Mouse (Mus musculus): ENCODE measurements around the gene Drc7. TPM values are rescaled to one million over a fixed set of nuclear protein-coding genes. Genes with fewer than 3 reads are reported as not detected.

The Drc7 gene
- total and polyA plus RNA-seq, 2 experiments from 2014 or later: not detected

DNA sequence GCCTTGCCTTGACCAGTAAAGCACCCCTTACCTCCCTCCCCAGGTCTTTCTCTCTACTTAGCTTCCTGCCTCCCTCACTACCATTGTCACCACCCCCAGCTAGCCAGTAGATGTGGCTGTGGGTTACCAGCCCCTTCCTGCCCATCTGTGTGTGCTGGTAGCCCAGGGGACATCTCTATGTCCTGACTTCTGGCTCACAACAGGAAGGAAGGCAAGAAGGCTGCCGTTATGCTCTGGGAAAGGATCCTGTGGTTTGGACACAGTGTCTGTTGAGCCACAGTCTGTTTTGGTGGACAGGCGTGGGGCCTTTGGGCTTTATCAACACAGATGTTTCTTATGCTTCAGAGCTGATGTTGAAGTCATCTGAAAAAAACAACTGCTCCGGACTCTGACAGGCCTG lies 7.9 kb upstream of the Drc7 start:
- Histone ChIP-seq H3K9me3 (replicated peaks; ENCODE audit: control insufficient read depth, low read length) (no peaks in the 10 kb centered on the region), H3K4me3 (ENCODE audit: low read depth, low read length) (no peak overlapping the region), H3K4me1 (ENCODE audit: control insufficient read depth, insufficient read depth) (peaks cover 3% of the 10 kb centered on the region; the same call in 1 of the 2 replicates), H3K4me2 (ENCODE audit: low read depth, low read length) (no peak overlapping the region), H3K9ac (replicated peaks; ENCODE audit: low read depth, low read length) (no peak overlapping the region), H3K36me3 (replicated peaks; ENCODE audit: control insufficient read depth, insufficient read depth, low read length) (no peaks in the 10 kb centered on the region), H3K27ac (ENCODE audit: low read depth) (0 out of 2 replicates have a peak overlapping the region, but pooled peaks have one; percentile 15), H3K27me3 (ENCODE audit: control insufficient read depth, insufficient read depth, low read length) (no peaks in the 10 kb centered on the region)
- DNase-seq (ENCODE audit: low spot score) (no peak), ATAC-seq (ENCODE audit: insufficient read depth, low read depth) (no peak)
- 45% methylated on average over 3 of the region's 3 CpGs for WGBS
- TF ChIP-seq CTCF (IDR thresholded peaks at IDR 0.05; ENCODE audit: low read depth) (no peak), EP300 (IDR thresholded peaks at IDR 0.05; ENCODE audit: low read depth) (no peak)

DNA sequence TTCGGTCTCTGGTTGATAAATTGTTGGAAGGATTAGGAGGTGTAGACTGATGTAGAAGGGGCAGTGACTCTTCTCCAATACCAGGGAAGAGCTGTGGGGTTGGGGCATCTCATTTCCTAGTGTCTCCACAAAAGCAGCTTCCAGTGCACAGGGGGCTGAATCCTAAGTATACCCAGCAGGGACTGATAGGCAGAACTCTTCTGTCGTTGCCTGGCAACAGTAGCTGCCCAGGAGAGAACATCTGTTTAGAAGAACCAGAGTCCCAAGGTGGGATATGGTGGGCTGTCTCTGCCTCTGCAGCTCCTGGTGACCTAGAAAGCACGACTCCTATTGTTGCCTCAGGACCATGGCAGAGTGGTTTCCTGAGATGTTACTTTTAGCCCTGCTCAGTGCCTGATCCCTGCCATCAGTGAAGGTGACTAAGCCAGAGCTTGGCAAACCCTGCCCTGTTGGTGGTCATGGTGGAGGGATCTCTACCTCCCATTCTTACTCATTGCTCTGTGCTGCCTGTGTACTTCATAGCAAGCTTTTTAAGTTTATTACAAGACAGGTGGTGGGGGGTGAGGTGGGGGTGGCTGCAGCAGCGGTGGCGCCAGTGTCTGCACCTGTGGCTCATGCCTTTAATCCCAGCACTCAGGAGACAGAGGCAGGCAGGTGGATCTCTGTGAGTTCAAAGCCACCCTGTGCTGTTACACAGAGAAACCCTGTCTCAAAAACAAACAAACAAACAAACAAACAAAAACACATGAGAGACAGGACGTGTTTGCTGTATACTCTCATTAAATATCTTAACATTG lies 6.8 kb upstream of the Drc7 start:
- Histone ChIP-seq H3K9ac (replicated peaks; ENCODE audit: low read depth, low read length) (no peak overlapping the region), H3K27me3 (ENCODE audit: control insufficient read depth, insufficient read depth, low read length) (no peaks in the 10 kb centered on the region), H3K27ac (ENCODE audit: low read depth) (no peak overlapping the region), H3K9me3 (replicated peaks; ENCODE audit: control insufficient read depth, low read length) (no peaks in the 10 kb centered on the region), H3K4me1 (ENCODE audit: control insufficient read depth, insufficient read depth) (peaks cover 3% of the 10 kb centered on the region; the same call in 1 of the 2 replicates), H3K36me3 (replicated peaks; ENCODE audit: control insufficient read depth, insufficient read depth, low read length) (no peaks in the 10 kb centered on the region), H3K4me2 (ENCODE audit: low read depth, low read length) (no peak overlapping the region), H3K4me3 (ENCODE audit: low read depth, low read length) (no peak overlapping the region)
- ATAC-seq (ENCODE audit: insufficient read depth, low read depth): no peak
- DNase-seq (ENCODE audit: low spot score): no peak
- TF ChIP-seq EP300 (IDR thresholded peaks at IDR 0.05; ENCODE audit: low read depth): no peak
- no peak for TF ChIP-seq CTCF (IDR thresholded peaks at IDR 0.05; ENCODE audit: low read depth)
- 63% methylated on average over 6 of the region's 6 CpGs for WGBS

DNA sequence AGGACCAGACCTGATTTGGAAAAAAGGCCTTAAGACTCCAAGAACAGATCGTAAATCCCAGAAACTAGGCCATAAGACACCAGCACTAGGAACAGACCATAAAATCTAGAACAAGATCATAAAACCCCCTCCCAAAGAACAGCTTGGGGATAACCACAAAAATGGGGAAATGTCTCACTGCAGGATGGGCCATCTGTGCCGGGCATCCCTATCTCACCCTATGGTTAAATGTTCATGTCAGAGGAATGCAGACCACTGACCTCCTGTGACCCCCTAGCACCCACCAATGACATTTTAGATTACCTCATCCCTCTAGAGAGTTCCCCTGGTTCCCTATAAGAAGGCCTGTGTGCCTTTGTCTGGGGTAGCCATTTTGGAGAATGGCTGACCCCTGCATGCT lies 5.3 kb upstream of the Drc7 start:
- Histone ChIP-seq H3K27ac (ENCODE audit: low read depth) (no peak overlapping the region), H3K4me1 (ENCODE audit: control insufficient read depth, insufficient read depth) (peaks cover 3% of the 10 kb centered on the region; the same call in 1 of the 2 replicates), H3K27me3 (ENCODE audit: control insufficient read depth, insufficient read depth, low read length) (no peaks in the 10 kb centered on the region), H3K9ac (replicated peaks; ENCODE audit: low read depth, low read length) (no peak overlapping the region), H3K4me2 (ENCODE audit: low read depth, low read length) (no peak overlapping the region), H3K9me3 (replicated peaks; ENCODE audit: control insufficient read depth, low read length) (no peaks in the 10 kb centered on the region), H3K36me3 (replicated peaks; ENCODE audit: control insufficient read depth, insufficient read depth, low read length) (no peaks in the 10 kb centered on the region), H3K4me3 (ENCODE audit: low read depth, low read length) (no peak overlapping the region)
- 57% methylated on average over 2 of the region's 2 CpGs for WGBS
- DNase-seq (ENCODE audit: low spot score) (no peak), ATAC-seq (ENCODE audit: insufficient read depth, low read depth) (no peak)
- no peak for TF ChIP-seq EP300 (IDR thresholded peaks at IDR 0.05; ENCODE audit: low read depth)
- TF ChIP-seq CTCF (IDR thresholded peaks at IDR 0.05; ENCODE audit: low read depth): no peak

DNA sequence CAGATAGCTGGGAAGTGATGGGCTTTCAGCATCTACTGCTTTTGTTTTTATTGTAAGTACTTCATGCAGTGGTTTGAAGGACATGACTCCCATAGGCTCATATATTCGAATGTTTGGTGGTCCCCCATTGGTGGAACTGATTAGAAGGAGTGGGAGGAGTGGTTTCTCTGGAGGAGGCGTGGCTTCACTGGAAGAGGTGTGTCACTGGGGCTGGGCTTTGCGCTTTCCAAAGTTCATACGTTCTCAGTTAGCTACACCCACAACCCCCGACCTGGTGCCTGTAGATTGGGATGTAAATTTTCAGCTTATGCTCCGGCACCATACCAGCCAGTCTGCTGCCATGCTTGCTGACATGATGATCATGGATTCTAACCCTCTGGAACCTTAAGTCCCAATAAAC lies 465 bp upstream of the Drc7 start:
- Histone ChIP-seq H3K9me3 (replicated peaks; ENCODE audit: control insufficient read depth, low read length) (no peaks in the 10 kb centered on the region), H3K36me3 (replicated peaks; ENCODE audit: control insufficient read depth, insufficient read depth, low read length) (no peaks in the 10 kb centered on the region), H3K27ac (ENCODE audit: low read depth) (no peak overlapping the region), H3K4me1 (ENCODE audit: control insufficient read depth, insufficient read depth) (no peaks in the 10 kb centered on the region), H3K27me3 (ENCODE audit: control insufficient read depth, insufficient read depth, low read length) (no peaks in the 10 kb centered on the region), H3K4me2 (ENCODE audit: low read depth, low read length) (no peak overlapping the region), H3K9ac (replicated peaks; ENCODE audit: low read depth, low read length) (no peak overlapping the region), H3K4me3 (ENCODE audit: low read depth, low read length) (no peak overlapping the region)
- WGBS: 52% methylated on average over 6 of the region's 6 CpGs
- DNase-seq (ENCODE audit: low spot score) (no peak), ATAC-seq (ENCODE audit: insufficient read depth, low read depth) (no peak)
- TF ChIP-seq CTCF (IDR thresholded peaks at IDR 0.05; ENCODE audit: low read depth) (no peak), EP300 (IDR thresholded peaks at IDR 0.05; ENCODE audit: low read depth) (no peak)

DNA sequence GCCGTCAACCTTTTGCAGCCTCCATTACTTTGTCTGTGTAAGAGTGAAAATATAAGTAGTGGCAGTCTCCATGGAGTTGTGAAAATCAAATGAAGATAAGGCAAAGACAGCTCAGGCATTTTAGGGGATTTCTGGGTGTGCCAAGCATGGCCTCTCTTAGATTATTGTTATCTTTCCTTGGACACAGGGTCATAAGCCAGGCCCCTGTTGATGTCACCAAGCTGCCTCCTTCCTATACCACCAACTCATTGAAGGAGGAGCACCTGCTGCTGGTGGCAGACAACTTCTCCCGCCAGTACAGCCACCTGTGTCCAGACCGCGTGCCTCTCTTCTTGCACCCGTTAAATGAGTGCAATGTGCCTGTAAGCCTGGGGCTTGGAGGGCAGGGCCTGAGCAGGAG lies 1.5 kb downstream of the Drc7 start:
- Histone ChIP-seq H3K27ac (ENCODE audit: low read depth) (no peak overlapping the region), H3K36me3 (replicated peaks; ENCODE audit: control insufficient read depth, insufficient read depth, low read length) (no peaks in the 10 kb centered on the region), H3K9ac (replicated peaks; ENCODE audit: low read depth, low read length) (no peak overlapping the region), H3K4me1 (ENCODE audit: control insufficient read depth, insufficient read depth) (no peaks in the 10 kb centered on the region), H3K4me3 (ENCODE audit: low read depth, low read length) (no peak overlapping the region), H3K9me3 (replicated peaks; ENCODE audit: control insufficient read depth, low read length) (no peaks in the 10 kb centered on the region), H3K27me3 (ENCODE audit: control insufficient read depth, insufficient read depth, low read length) (no peaks in the 10 kb centered on the region), H3K4me2 (ENCODE audit: low read depth, low read length) (no peak overlapping the region)
- TF ChIP-seq CTCF (IDR thresholded peaks at IDR 0.05; ENCODE audit: low read depth) (no peak), EP300 (IDR thresholded peaks at IDR 0.05; ENCODE audit: low read depth) (no peak)
- WGBS: 75% methylated on average over 5 of the region's 5 CpGs
- ATAC-seq (ENCODE audit: insufficient read depth, low read depth) (no peak), DNase-seq (ENCODE audit: low spot score) (no peak)

DNA sequence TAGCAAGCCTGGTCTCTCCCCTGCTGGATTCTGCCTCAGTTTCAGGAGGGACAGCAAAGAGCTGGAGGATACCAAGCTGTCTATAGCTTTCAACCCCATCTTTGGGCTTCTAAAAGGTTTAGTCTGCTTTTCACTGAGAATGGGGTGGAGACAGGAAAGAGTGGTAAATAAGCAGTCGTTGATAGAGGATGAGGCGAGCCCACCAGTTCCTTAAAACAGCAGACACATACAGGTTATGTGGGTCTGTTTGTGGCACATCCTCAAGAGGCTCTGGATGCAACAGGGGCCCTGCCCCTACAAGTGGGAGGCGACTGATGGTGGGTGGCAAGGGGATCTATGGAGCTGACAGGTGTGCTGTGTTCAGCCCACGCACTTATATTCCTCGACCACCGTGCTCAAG lies 3.8 kb downstream of the Drc7 start:
- Histone ChIP-seq H3K4me2 (ENCODE audit: low read depth, low read length) (no peak overlapping the region), H3K9ac (replicated peaks; ENCODE audit: low read depth, low read length) (no peak overlapping the region), H3K4me1 (ENCODE audit: control insufficient read depth, insufficient read depth) (no peaks in the 10 kb centered on the region), H3K9me3 (replicated peaks; ENCODE audit: control insufficient read depth, low read length) (no peaks in the 10 kb centered on the region), H3K4me3 (ENCODE audit: low read depth, low read length) (no peak overlapping the region), H3K36me3 (replicated peaks; ENCODE audit: control insufficient read depth, insufficient read depth, low read length) (no peaks in the 10 kb centered on the region), H3K27ac (ENCODE audit: low read depth) (no peak overlapping the region), H3K27me3 (ENCODE audit: control insufficient read depth, insufficient read depth, low read length) (no peaks in the 10 kb centered on the region)
- DNase-seq (ENCODE audit: low spot score): no peak
- no peak for ATAC-seq (ENCODE audit: insufficient read depth, low read depth)
- WGBS: 71% methylated on average over 6 of the region's 6 CpGs
- no peak for TF ChIP-seq EP300 (IDR thresholded peaks at IDR 0.05; ENCODE audit: low read depth)
- no peak for TF ChIP-seq CTCF (IDR thresholded peaks at IDR 0.05; ENCODE audit: low read depth)
